10 mouse cellular contexts compared by ENCODE assay signal in genomic region chr6:140548082-140548769, GRCm38 (mm10).
DNase-seq lines count a peak whose midpoint lies in the region; ATAC-seq and TF ChIP-seq lines count a peak whose summit lies in the region.
"Had no signal": no experiment of that assay in that cellular context is flagged by ENCODE, and none has a peak within 500 bp of the region (broad histone marks: within the 10 kb centered on the region; RNA-seq: fewer than 3 reads in every experiment).

No protein-coding gene starts in this region.

- H3K4me2 ChIP-seq in midbrain, embryonic 13.5 days (replicated peaks): no peak overlapping the region

- H3K4me3 ChIP-seq in kidney, adult 2 months (ENCODE audit: insufficient read depth, low read depth, low read length): no peak overlapping the region
- H3K4me3 ChIP-seq in midbrain, embryonic 13.5 days (replicated peaks): no peak overlapping the region

- no peak for TF ChIP-seq CTCF in kidney, adult 2 months (conservative IDR thresholded peaks at IDR 0.05; ENCODE audit: insufficient read depth, insufficient read length, low read depth, low read length)

- peak; percentile 33 for DNase-seq in kidney, adult 2 months
- no peak for DNase-seq in kidney, adult 18-20 months
- DNase-seq in ES-CJ7 (ENCODE audit: low read depth, low spot score): peak; percentile 60
- DNase-seq in fibroblast of lung, adult 2 months (ENCODE audit: low read depth): peak; percentile 68
- DNase-seq in spleen, adult 18-20 months: no peak
- no peak for DNase-seq in layer of hippocampus, postnatal 10 days (ENCODE audit: low spot score in 2 of 2)
- DNase-seq in layer of hippocampus, adult 9-10 months (ENCODE audit: low spot score): no peak
- DNase-seq: gastrocnemius, postnatal 25 days; right cerebral cortex, postnatal 25 days had no signal

- H3K4me1 ChIP-seq in kidney, adult 2 months (ENCODE audit: control insufficient read depth, insufficient read depth, low read length): peaks cover 14% of the 10 kb centered on the region
- peaks cover 17% of the 10 kb centered on the region for H3K4me1 ChIP-seq in midbrain, embryonic 13.5 days (replicated peaks)

- H3K9me3 ChIP-seq in midbrain, embryonic 13.5 days: no peaks in the 10 kb centered on the region

- no peaks in the 10 kb centered on the region for H3K27me3 ChIP-seq in kidney, adult 2 months (replicated peaks; ENCODE audit: control insufficient read depth, insufficient read depth, low read length)
- H3K27me3 ChIP-seq in midbrain, embryonic 13.5 days: no peaks in the 10 kb centered on the region

- WGBS in kidney, adult 2 months: 66% methylated on average over 5 of the region's 5 CpGs
- 73% methylated on average over 5 of the region's 5 CpGs for WGBS in midbrain, embryonic 13.5 days

- no peak overlapping the region for H3K27ac ChIP-seq in kidney, adult 2 months (ENCODE audit: insufficient read depth, low read depth, low read length)
- no peak overlapping the region; the same call in 1 of the 2 replicates for H3K27ac ChIP-seq in midbrain, embryonic 13.5 days

- H3K9ac ChIP-seq in midbrain, embryonic 13.5 days (replicated peaks): no peak overlapping the region

- no peaks in the 10 kb centered on the region; the same call in 1 of the 2 replicates for H3K36me3 ChIP-seq in kidney, adult 2 months (ENCODE audit: control insufficient read depth, insufficient read depth, low read length)
- peaks cover 64% of the 10 kb centered on the region for H3K36me3 ChIP-seq in midbrain, embryonic 13.5 days

- no peak for TF ChIP-seq POLR2A in kidney, adult 2 months (IDR thresholded peaks at IDR 0.05; ENCODE audit: low read depth, low read length)

- 0 out of 2 replicates have a peak, but pooled peaks have one; percentile 37 for ATAC-seq in midbrain, embryonic 13.5 days

Comparison
In these comparisons a context has a peak if more than half of its experiments do, and no peak if none do; other contexts are left out.
1. DNase-seq: peak in kidney, adult 2 months (single experiment), ES-CJ7 (single experiment) and fibroblast of lung, adult 2 months (single experiment); none in kidney, adult 18-20 months (single experiment), spleen, adult 18-20 months (0 of 2), layer of hippocampus, postnatal 10 days (0 of 2) and layer of hippocampus, adult 9-10 months (single experiment).